ENCODE assay signal across 29 mouse cellular contexts in the genomic region with DNA sequence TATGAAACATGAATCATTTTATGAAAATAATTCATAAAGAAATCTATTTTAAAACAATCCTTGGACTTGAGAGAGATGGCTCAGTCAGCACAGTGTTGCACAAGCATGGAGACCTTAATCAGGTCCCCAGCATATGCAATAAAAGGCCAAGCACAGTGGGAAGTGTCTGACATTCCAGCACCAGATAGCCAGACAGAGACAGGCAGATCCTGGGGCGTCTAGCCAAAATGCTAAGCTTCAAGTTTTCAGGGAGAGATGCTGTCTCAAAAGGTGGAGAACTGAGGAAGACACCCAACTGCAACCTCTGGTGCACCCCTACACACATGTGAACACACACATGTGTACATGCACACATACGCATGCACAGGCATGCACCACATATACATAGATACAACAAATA. TPM values are rescaled to one million over a fixed set of nuclear protein-coding genes. Genes with fewer than 3 reads are reported as not detected.
"Had no signal": no experiment of that assay in that cellular context is flagged by ENCODE, and none has a peak within 500 bp of the region (broad histone marks: within the 10 kb centered on the region; RNA-seq: fewer than 3 reads in every experiment).

No protein-coding gene starts in this region.

- H3K4me1 ChIP-seq: heart, embryonic 13.5 days; heart, embryonic 15.5 days; hindbrain, embryonic 10.5 days; hindbrain, embryonic 12.5 days; intestine, embryonic 15.5 days; limb, embryonic 12.5 days; liver, embryonic 13.5 days; liver, embryonic 15.5 days had no signal

- H3K9me3 ChIP-seq: heart, embryonic 15.5 days; hindbrain, embryonic 10.5 days; hindbrain, embryonic 12.5 days; intestine, embryonic 15.5 days; limb, embryonic 10.5 days; liver, embryonic 13.5 days; liver, embryonic 15.5 days had no signal

- H3K9ac ChIP-seq: heart, embryonic 13.5 days; heart, embryonic 15.5 days; hindbrain, embryonic 12.5 days; hindbrain, embryonic 14.5 days; intestine, embryonic 15.5 days; limb, embryonic 12.5 days; liver, embryonic 13.5 days; liver, embryonic 15.5 days had no signal

- H3K36me3 ChIP-seq: heart, embryonic 13.5 days; heart, embryonic 15.5 days; hindbrain, embryonic 10.5 days; hindbrain, embryonic 12.5 days; intestine, embryonic 15.5 days; limb, embryonic 10.5 days; limb, embryonic 12.5 days; liver, embryonic 13.5 days; liver, embryonic 15.5 days had no signal

- DNase-seq: gastrocnemius, adult 2 months; gastrocnemius, postnatal 14 days; gastrocnemius, postnatal 36 days; heart, adult 11 months; heart, adult 2 months; heart, postnatal 4 days; kidney, adult 18-20 months; kidney, adult 8-10 months; kidney, postnatal 10 days; kidney, postnatal 25 days; kidney, postnatal 4 days; liver; liver, embryonic 13.5 days had no signal

- H3K4me2 ChIP-seq: heart, embryonic 11.5 days; heart, embryonic 13.5 days; heart, embryonic 15.5 days; hindbrain, embryonic 12.5 days; hindbrain, embryonic 14.5 days; intestine, embryonic 15.5 days; limb, embryonic 12.5 days; liver, embryonic 11.5 days; liver, embryonic 13.5 days; liver, embryonic 15.5 days had no signal

- H3K27me3 ChIP-seq: heart, embryonic 13.5 days; heart, embryonic 15.5 days; hindbrain, embryonic 12.5 days; intestine, embryonic 15.5 days; limb, embryonic 12.5 days; liver, embryonic 13.5 days; liver, embryonic 15.5 days had no signal

- H3K27ac ChIP-seq: gastrocnemius, adult 2 months; heart, adult 2 months; heart, embryonic 13.5 days; heart, embryonic 15.5 days; hindbrain, embryonic 10.5 days; hindbrain, embryonic 12.5 days; hindbrain, embryonic 14.5 days; intestine, embryonic 15.5 days; layer of hippocampus, adult 2 months; left cerebral cortex, adult 2 months; limb, embryonic 10.5 days; limb, embryonic 12.5 days; liver, embryonic 13.5 days; liver, embryonic 15.5 days had no signal

- ATAC-seq: hindbrain, embryonic 16.5 days; inflammation-experienced regulatory T-cells, adult 6 months; intestine, embryonic 15.5 days; intestine, postnatal 0 days had no signal

- H3K4me3 ChIP-seq: gastrocnemius, adult 2 months; heart, adult 2 months; heart, embryonic 13.5 days; heart, embryonic 15.5 days; hindbrain, embryonic 10.5 days; hindbrain, embryonic 12.5 days; intestine, embryonic 15.5 days; layer of hippocampus, adult 2 months; left cerebral cortex, adult 2 months; limb, embryonic 10.5 days; limb, embryonic 12.5 days; liver, embryonic 13.5 days; liver, embryonic 15.5 days had no signal

RNA-seq across cellular contexts. Expression of a gene that starts 52.1 kb away (rescaled TPM):
- total RNA-seq: heart, adult 2 months had no signal
- polyA plus RNA-seq: inflammation-experienced regulatory T-cells, adult 6 months had no signal
